Mouse (Mus musculus): ENCODE measurements around the gene Med18.

GRCm38 (mm10) chr4:132421556-132421922 is 42.2 kb downstream of the Med18 start:
- no peak for TF ChIP-seq TAL1 (IDR thresholded peaks at IDR 0.05; ENCODE audit: low read length)
- no peak for TF ChIP-seq GATA1 (IDR thresholded peaks at IDR 0.05; ENCODE audit: low read length)
